Mouse (Mus musculus) thymus, postnatal 10 days (tissue): Measurements from ENCODE around the gene Golga1.

ENCODE experiments used
- DNase-seq, 2 experiments: peaks; one replicate each; pipeline ENCODE4 v3.0.0; 2021; ENCODE audit warnings: low spot score in 2 of 2

Golga1 gene

GRCm38 (mm10) chr2:39006149-39006730 lies 59.1 kb downstream of the Golga1 start:
- DNase-seq = no peak

- DNase-seq = peak; percentile 57 to 60
Measured at GRCm38 (mm10) chr2:39005574-39006079, 59.7 kb downstream of the Golga1 start, which contains the start of gene Rpl35. Rpl35 (minus strand) TSS chr2:39005624.

GRCm38 (mm10) chr2:39004880-39005435 lies 60.4 kb downstream of the Golga1 start, which contains the start of gene Arpc5l:
Arpc5l (plus strand) TSS chr2:39005348.
- DNase-seq = peak; percentile 87 to 90

- DNase-seq = peak; percentile 14 to 26
Measured at GRCm38 (mm10) chr2:39004372-39004771, 61.0 kb downstream of the Golga1 start.

- no peak for DNase-seq
Measured at GRCm38 (mm10) chr2:39003512-39003911, 61.8 kb downstream of the Golga1 start.

GRCm38 (mm10) chr2:39003106-39003505 lies 62.2 kb downstream of the Golga1 start:
- no peak for DNase-seq

- DNase-seq = no peak
Measured at GRCm38 (mm10) chr2:39001866-39002265, 63.5 kb downstream of the Golga1 start.

- DNase-seq = no peak
Measured at GRCm38 (mm10) chr2:39000587-39000919, 64.8 kb downstream of the Golga1 start.

GRCm38 (mm10) chr2:38999910-39000586 lies 65.3 kb downstream of the Golga1 start:
- DNase-seq = no peak

GRCm38 (mm10) chr2:38999381-38999780 lies 66.0 kb downstream of the Golga1 start:
- DNase-seq = no peak

- DNase-seq = peak; percentile 74 to 86
Measured at GRCm38 (mm10) chr2:38997386-38998374, 67.7 kb downstream of the Golga1 start, which contains the start of gene Wdr38. Wdr38 (plus strand) TSS chr2:38997476.

GRCm38 (mm10) chr2:38992452-38992851 lies 72.9 kb downstream of the Golga1 start:
- DNase-seq = no peak

GRCm38 (mm10) chr2:38992004-38992403 lies 73.3 kb downstream of the Golga1 start:
- no peak for DNase-seq

- no peak for DNase-seq
Measured at GRCm38 (mm10) chr2:38988929-38989328, 76.4 kb downstream of the Golga1 start.

GRCm38 (mm10) chr2:38987803-38988510 lies 77.4 kb downstream of the Golga1 start:
- peak; percentile 23 to 51 for DNase-seq

- DNase-seq = no peak
Measured at GRCm38 (mm10) chr2:38987371-38987770, 78.0 kb downstream of the Golga1 start.

- no peak for DNase-seq
Measured at GRCm38 (mm10) chr2:38986580-38986979, 78.8 kb downstream of the Golga1 start.

GRCm38 (mm10) chr2:38983456-38983855 lies 81.9 kb downstream of the Golga1 start:
- no peak for DNase-seq

- DNase-seq = no peak
Measured at GRCm38 (mm10) chr2:38977837-38978236, 87.5 kb downstream of the Golga1 start.

- DNase-seq = no peak
Measured at GRCm38 (mm10) chr2:38975941-38976805, 89.2 kb downstream of the Golga1 start.
